Mouse (Mus musculus) heart, embryonic 16.5 days (tissue): ENCODE measurements around the gene Cnpy1. TPM values are rescaled to one million over a fixed set of nuclear protein-coding genes. Genes with fewer than 3 reads are reported as not detected.

Experiments used
- ATAC-seq: fragments of 200-750 bp; cut with Nextera tagmentation; replicated peaks from 2 replicates; pipeline ENCODE4 v1.8.0; 2017; ENCODE audit warnings: moderate number of reproducible peaks; ENCODE audit not compliant: insufficient read depth, low FRiP score; ENCODE audit errors: extremely low read depth
- H3K27ac ChIP-seq: fragments of 300-500 bp; sonication (generic); 2 replicates; pipeline ENCODE4 v1.5.1; 2014; ENCODE audit warnings: mild to moderate bottlenecking, low read length, control low read depth, moderate library complexity
- H3K27me3 ChIP-seq: fragments of 300-500 bp; sonication (generic); 2 replicates; pipeline ENCODE4 v1.6.1; 2014; ENCODE audit warnings: low read length, mixed read lengths; ENCODE audit not compliant: control insufficient read depth, insufficient read depth
- H3K36me3 ChIP-seq: fragments of 300-500 bp; sonication (generic); 2 replicates; pipeline ENCODE4 v1.6.1; 2014; ENCODE audit not compliant: control insufficient read depth, insufficient read depth
- H3K4me1 ChIP-seq: fragments of 300-500 bp; sonication (generic); 2 replicates; pipeline ENCODE4 v1.6.1; 2014; ENCODE audit warnings: low read length, mixed read lengths; ENCODE audit not compliant: control insufficient read depth, insufficient read depth
- H3K4me2 ChIP-seq: fragments of 300-500 bp; sonication (generic); 2 replicates; pipeline ENCODE4 v1.6.1; 2014; ENCODE audit warnings: low read depth, mild to moderate bottlenecking, control low read depth, low read length
- H3K4me3 ChIP-seq: fragments of 300-500 bp; sonication (generic); 2 replicates; pipeline ENCODE4 v1.5.1; 2014; ENCODE audit warnings: mild to moderate bottlenecking, control low read depth, low read length
- H3K9ac ChIP-seq: fragments of 300-500 bp; sonication (generic); 2 replicates; pipeline ENCODE4 v1.6.1; 2014; ENCODE audit warnings: low read length, control low read depth
- H3K9me3 ChIP-seq: fragments of 300-500 bp; sonication (generic); replicated peaks from 2 replicates; pipeline ENCODE4 v1.6.1; 2016; ENCODE audit warnings: low read length; ENCODE audit not compliant: control insufficient read depth
- WGBS: fragments of 180-500 bp; shearing (Covaris S2); extraction: QIAGEN DNeasy Blood & Tissue Kit; methylation state at CpG from one replicate; pipeline ENCODE4 v1.1.7; 2014; 5-methylcytosine and 5-hydroxymethylcytosine counted together
- polyA plus RNA-seq: library from polyadenylated mRNA; unstranded; fragments of >200 nt; fragmentation: Nextera tagmentation; extraction: Ambion mirVana; gene quantifications from 2 replicates; pipeline ENCODE4 v1.2.1, GENCODE M21; 2015

Cnpy1 gene
- polyA plus RNA-seq, 1 experiment from 2014 or later, result not detected

DNA sequence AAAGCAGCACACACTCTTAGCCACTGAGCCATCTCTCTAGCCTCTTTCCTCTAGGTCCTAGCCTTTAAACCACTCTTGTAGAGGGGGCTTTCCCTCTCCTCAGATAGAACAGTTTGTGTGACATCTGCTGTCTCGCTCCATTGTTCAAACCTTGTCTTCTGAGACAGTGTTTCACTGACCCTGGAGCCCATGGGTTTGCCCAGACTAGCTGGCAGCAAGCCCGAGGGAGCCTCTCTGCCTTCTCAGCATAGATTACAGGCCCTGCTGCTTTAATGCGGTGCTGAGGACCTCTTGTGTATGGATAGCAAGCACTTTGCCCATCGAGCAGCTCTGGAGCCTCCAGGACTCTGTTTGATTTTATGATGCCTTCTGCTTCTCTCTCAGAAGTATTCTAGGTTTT, 8.6 kb downstream of the Cnpy1 start:
- Histone ChIP-seq H3K9ac (no peak overlapping the region), H3K27me3 (no peaks in the 10 kb centered on the region), H3K36me3 (no peaks in the 10 kb centered on the region), H3K4me2 (no peak overlapping the region), H3K4me1 (no peaks in the 10 kb centered on the region; the same call in 1 of the 2 replicates), H3K4me3 (no peak overlapping the region), H3K9me3 (no peaks in the 10 kb centered on the region), H3K27ac (no peak overlapping the region)
- no peak for ATAC-seq
- WGBS, result 40% methylated on average over 4 of the region's 4 CpGs

DNA sequence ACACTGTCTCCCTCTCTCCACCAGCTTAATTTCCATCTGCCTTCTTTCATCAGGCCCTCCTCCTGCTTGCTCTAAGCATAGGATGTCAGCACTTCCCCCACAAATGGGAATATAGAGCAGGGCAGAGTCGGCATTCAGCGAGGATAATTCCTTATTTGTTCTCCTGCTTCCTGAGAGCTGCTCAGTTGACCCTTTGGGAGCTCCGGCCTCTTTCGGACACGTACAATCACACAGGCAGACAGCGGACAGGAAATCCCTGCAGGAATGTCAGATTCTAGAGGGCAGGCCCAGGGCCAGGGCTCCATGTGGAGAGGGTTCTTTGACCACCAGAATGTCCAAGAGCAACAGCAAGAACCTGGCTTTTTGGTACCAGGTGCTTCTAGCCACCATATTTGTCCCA, 9.5 kb downstream of the Cnpy1 start:
- no peaks in the 10 kb centered on the region for H3K27me3 ChIP-seq
- H3K4me2 ChIP-seq, result no peak overlapping the region
- peak; percentile 63 for ATAC-seq
- 31% methylated on average over 6 of the region's 6 CpGs for WGBS
- no peak overlapping the region for H3K27ac ChIP-seq
- H3K9me3 ChIP-seq, result no peaks in the 10 kb centered on the region
- no peaks in the 10 kb centered on the region for H3K36me3 ChIP-seq
- no peaks in the 10 kb centered on the region; the same call in 1 of the 2 replicates for H3K4me1 ChIP-seq
- H3K4me3 ChIP-seq, result no peak overlapping the region
- no peak overlapping the region for H3K9ac ChIP-seq

DNA sequence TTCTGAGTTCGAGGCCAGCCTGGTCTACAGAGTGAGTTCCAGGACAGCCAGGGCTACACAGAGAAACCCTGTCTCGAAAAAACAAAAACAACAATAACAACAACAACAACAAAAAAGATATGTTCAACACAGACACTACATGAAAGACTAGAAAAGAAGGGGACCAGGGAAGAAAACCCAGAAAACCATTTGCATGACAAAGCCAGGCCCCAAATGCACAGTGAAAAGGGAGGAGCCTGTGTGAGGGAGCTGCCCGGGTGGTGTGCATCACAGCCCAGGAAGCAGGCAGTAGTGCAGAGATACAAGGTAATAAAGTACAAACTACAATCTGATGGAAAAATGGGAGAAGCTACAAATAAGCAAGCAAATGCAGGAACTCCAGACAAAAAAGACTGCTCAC, 13.5 kb downstream of the Cnpy1 start:
- Histone ChIP-seq H3K4me2 (no peak overlapping the region), H3K9me3 (no peaks in the 10 kb centered on the region), H3K4me1 (no peaks in the 10 kb centered on the region; the same call in 1 of the 2 replicates), H3K36me3 (no peaks in the 10 kb centered on the region), H3K27ac (no peak overlapping the region), H3K9ac (no peak overlapping the region), H3K4me3 (no peak overlapping the region), H3K27me3 (no peaks in the 10 kb centered on the region)
- ATAC-seq, result no peak
- WGBS, result 65% methylated on average over 3 of the region's 3 CpGs

DNA sequence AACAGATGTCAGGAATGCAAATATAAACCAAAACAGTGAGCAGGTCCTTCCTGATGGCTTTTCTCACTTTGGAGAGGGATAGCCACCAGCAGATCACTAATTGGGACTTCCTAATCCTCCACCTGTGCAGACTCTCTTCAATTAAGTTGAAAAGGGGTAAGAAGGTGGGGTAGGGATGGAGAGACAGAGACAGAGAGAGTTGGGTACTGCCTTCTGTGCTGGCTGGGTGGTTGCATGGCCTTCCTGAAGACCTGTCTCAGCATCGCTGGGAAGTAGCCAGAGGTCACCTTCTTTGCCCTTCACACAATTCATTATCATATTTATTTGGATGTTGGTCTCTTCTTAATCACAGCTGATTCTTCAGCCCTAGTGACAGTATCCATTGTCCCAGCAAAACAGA, 26.0 kb downstream of the Cnpy1 start:
- H3K27ac ChIP-seq, result no peak overlapping the region
- no peak for ATAC-seq
- no peak overlapping the region for H3K4me3 ChIP-seq
- H3K36me3 ChIP-seq, result no peaks in the 10 kb centered on the region
- H3K27me3 ChIP-seq, result peaks cover 7% of the 10 kb centered on the region; the same call in 1 of the 2 replicates
- no peak overlapping the region for H3K4me2 ChIP-seq
- 94% methylated on average over 1 of the region's 1 CpGs for WGBS
- no peak overlapping the region for H3K9ac ChIP-seq
- H3K4me1 ChIP-seq, result no peaks in the 10 kb centered on the region
- no peaks in the 10 kb centered on the region for H3K9me3 ChIP-seq

DNA sequence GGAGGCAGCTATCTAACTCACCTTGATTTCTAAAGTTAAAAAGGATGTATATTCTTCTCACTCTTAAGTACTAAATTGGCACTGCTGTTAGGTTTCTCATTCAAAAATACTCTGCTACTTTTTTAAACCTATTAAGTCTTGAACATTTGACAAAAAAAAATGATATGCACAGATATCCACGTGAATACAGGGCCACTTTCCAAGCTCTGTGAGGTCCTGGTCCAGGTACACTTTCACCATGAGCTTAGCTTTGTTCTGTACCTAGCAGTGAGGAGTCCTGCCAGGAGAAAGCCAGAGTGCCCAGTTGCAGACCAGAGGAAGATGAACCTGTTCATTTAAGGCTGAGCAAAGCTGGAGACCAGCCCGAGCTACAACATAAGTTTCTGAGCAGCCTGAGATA, 32.2 kb downstream of the Cnpy1 start:
- no peak overlapping the region for H3K9ac ChIP-seq
- no peak for ATAC-seq
- H3K27me3 ChIP-seq, result peaks cover 53% of the 10 kb centered on the region
- H3K36me3 ChIP-seq, result no peaks in the 10 kb centered on the region
- H3K9me3 ChIP-seq, result no peaks in the 10 kb centered on the region
- H3K4me1 ChIP-seq, result peaks cover 2% of the 10 kb centered on the region; the same call in 1 of the 2 replicates
- no peak overlapping the region for H3K27ac ChIP-seq
- H3K4me2 ChIP-seq, result no peak overlapping the region
- no peak overlapping the region for H3K4me3 ChIP-seq
- 46% methylated on average over 2 of the region's 2 CpGs for whole genome bisulfite sequencing

DNA sequence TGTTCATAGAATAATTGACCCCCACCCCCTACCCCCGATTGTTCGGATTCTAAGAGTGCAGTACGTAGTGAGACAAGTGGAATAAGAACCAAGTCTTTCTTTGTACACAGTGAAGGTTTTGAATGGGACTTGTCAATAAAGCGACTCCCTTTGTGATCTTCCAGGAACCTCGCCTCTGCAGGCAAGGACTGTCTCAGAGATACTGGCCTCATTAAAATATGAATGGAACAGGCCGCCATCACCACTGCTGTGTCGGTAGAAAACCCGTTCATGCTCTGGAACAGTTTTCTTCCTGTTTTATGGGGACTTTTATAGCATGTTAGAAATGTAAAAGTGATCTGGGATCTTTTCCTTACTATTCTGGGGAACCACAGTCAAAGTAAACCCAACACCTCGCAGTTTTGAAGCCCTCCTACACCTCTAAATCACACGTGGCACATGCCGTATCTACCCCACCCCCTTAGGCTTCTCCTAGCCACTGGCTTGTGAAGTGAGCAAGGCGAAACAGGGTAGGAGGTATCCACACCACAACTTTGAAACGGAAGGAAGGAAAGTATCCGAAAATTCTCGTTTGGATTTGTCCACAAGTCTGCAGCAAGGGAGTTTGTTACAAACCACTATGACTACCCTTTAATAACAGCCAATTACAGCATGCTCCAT, 33.8 kb downstream of the Cnpy1 start:
- WGBS, result 5% methylated on average over 15 of the region's 15 CpGs
- Histone ChIP-seq H3K27me3 (peaks cover 67% of the 10 kb centered on the region), H3K4me2 (no peak overlapping the region), H3K9me3 (no peaks in the 10 kb centered on the region), H3K27ac (no peak overlapping the region), H3K36me3 (no peaks in the 10 kb centered on the region), H3K9ac (no peak overlapping the region), H3K4me1 (peaks cover 2% of the 10 kb centered on the region; the same call in 1 of the 2 replicates), H3K4me3 (no peak overlapping the region)
- no peak for ATAC-seq

DNA sequence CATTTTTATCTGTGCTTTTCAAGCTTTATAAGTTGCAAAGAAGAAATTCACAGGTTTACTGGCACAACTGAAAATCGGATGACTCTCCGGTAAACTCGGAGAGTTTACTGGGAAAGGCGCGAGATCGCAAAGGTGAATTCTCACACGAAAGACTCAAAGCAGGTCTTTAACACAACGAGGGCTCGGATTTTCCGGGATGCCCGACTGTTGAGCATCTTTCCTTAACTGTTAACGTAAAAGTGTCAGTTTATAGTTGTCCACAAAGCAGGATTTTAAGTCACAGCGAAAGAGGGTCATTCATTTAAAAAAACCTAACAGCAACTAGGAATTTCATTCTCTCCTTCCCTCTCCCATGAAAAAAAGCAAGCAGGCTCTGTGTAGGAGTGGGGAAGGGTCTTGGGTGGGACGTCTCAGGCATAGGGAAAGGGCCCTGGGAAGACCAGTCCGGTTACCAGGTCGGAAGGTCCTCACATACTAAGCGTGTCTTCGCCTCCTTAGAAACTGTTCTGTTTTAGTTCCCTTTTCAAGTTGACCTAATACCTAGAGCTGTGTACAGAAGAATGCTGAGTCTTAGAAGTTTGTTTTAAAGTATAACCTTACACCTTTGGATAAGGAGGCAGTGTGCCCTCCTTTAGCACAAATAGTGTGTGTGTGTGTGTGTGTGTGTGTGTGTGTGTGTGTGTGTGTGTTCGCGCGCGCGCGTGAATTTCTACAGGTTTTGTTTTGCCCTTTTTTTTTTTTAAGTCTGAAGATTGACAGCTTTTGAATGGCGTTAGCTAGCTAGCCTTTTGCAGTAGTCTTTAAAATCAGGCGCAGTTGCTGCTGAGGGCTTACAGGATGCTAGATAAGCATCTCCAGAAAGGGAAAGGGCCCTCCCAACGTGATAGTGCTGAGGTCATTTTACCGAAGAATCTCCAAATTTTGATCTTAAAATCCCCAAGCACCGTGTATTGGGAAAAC, 34.7 kb downstream of the Cnpy1 start:
- H3K9ac ChIP-seq, result no peak overlapping the region
- H3K9me3 ChIP-seq, result no peaks in the 10 kb centered on the region
- peaks cover 73% of the 10 kb centered on the region for H3K27me3 ChIP-seq
- H3K27ac ChIP-seq, result no peak overlapping the region
- peaks cover 2% of the 10 kb centered on the region; the same call in 1 of the 2 replicates for H3K4me1 ChIP-seq
- 2% methylated on average over 29 of the region's 29 CpGs for WGBS
- H3K36me3 ChIP-seq, result no peaks in the 10 kb centered on the region
- no peak overlapping the region for H3K4me3 ChIP-seq
- no peak for ATAC-seq
- H3K4me2 ChIP-seq, result no peak overlapping the region

DNA sequence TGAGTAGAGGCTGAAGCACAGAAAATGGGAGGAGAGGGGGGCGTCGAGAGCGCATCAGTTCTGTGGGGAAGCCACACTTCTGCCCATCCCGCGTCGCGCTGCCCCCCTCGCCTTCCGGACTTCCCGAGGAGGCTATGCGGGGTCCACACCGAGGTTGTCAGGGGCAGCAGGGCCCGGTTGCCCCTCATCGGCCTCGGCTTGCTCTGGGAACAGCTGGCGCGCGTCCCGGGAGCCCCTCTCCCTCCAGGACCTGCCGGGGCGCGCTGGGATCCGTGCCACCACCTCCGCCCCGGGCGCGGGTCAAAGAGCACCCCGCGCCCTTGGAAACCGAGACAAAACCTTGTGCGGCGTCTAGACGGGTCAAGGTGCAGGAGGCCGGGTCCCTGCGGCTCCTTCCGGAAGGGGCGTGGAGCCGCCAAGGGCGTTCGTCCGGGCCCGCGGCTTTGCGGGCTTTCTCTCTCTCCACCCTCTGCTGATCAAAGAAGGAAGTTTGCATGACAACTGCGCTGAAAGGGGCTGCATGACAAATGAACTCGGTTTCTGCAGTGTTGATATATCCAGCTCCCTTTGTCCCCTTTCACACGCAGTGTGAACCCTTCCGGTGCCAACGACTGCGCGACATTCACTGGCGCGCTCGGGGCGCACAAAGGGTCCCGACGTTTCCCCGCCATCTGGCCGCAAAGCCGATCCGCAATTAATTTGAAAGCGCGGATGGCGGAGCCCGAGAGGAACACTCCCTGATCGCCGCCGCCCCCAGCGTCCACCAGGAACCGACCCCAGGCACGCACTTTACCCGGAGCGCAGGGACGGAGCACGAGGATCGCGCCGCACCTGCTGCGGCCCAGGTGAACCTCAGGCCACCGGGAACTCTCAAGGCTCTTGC, 35.8 kb downstream of the Cnpy1 start:
- Histone ChIP-seq H3K27ac (no peak overlapping the region), H3K4me1 (peaks cover 2% of the 10 kb centered on the region; the same call in 1 of the 2 replicates), H3K9ac (no peak overlapping the region), H3K9me3 (no peaks in the 10 kb centered on the region), H3K4me3 (peak overlapping the region; percentile 49), H3K4me2 (peak overlapping the region; percentile 64), H3K27me3 (peaks cover 75% of the 10 kb centered on the region), H3K36me3 (no peaks in the 10 kb centered on the region)
- ATAC-seq, result no peak
- under 1% methylated on average over 80 of the region's 80 CpGs for WGBS
